Mouse (Mus musculus) left cerebral cortex, adult 2 months (tissue): ENCODE data around the gene Pkib. TPM values are rescaled to one million over a fixed set of nuclear protein-coding genes. Genes with fewer than 3 reads are reported as not detected.

ENCODE experiments used
- DNase-seq, 2 experiments: peaks; one replicate each; pipeline ENCODE4 v3.0.0; 2021 to 2022; ENCODE audit warnings: low spot score in 2 of 2, mixed read lengths in 1 of 2; ENCODE audit errors: extremely low spot score in 1 of 2
- H3K27ac ChIP-seq: fragments of 200-600 bp; 2 replicates; pipeline ENCODE4 v1.8.1; 2022
- H3K4me3 ChIP-seq: fragments of 200-600 bp; 2 replicates; pipeline ENCODE4 v1.8.1; 2022
- CTCF ChIP-seq: fragments of 200-600 bp; IDR thresholded peaks from 2 replicates; pipeline ENCODE4 v1.8.1; 2022; ENCODE audit warnings: antibody characterized with exemption, mild to moderate bottlenecking, moderate library complexity
- intact Hi-C: fragments of 180-260 bp; cut with DNase I; formaldehyde crosslinking; loops from one replicate; pipeline ENCODE4 v1.15.1; 2025
- total RNA-seq, 2 experiments: library from RNA; stranded (reverse); gene quantifications; 2 replicates each; pipeline ENCODE4 v1.2.3; 2021

Pkib gene
- total RNA-seq, 2 experiments from 2014 or later, result 14.4 to 21.6 TPM

DNA sequence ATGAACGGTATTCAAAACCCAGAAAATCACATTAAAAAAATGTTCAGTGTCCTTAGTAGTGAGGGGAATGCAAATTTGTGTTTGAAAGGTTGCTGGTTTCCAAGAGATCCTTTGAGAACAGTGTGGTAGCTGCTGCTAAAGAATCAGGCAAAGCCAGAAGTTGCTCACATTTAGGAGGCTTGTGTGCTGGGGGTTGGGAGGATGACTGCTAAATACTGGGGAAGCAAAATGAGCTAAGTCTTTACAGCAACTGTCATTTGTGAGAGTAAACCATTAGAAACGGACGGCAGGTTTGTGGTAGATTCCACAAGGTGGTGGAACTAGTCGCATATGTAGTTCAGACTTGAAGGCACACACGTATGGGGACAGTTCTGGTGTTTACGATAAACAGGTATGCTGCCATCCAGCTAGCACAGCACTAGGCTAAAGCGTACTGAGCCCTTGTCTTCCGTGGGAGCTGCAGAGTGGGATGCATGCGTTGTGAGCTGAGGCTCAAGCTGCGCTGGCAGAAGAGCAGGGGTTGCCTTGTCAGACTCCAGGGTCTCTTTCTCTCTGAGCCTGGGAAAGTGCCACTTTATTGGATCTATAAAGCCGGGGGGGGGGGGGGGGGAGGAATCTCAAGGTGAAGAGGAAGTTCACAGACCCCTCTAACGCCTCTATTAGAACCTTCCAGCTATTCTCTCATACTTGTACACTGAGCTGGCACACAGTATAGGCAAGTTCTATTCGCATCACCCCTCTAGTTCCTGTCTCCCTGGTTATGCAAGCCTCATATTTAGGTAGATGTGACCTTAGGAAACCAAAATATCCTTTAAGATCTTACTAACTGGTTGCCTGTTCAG lies 151.7 kb downstream of the Pkib start:
- peak overlapping the region; percentile 76 for H3K27ac ChIP-seq
- H3K4me3 ChIP-seq, result no peak overlapping the region
- intact Hi-C loops, result loop anchor here (2.0 to 5.0 kb wide), 2 partner anchors 39 to 44 kb away; no protein-coding TSS in a partner anchor

GRCm38 (mm10) chr10:57784131-57784875 lies 152.5 kb downstream of the Pkib start:
- TF ChIP-seq CTCF, result no peak
- peak overlapping the region; percentile 76 for H3K27ac ChIP-seq
- peak; percentile 57 to 72 for DNase-seq
- intact Hi-C loops, result loop anchor here (2.0 to 5.0 kb wide), 2 partner anchors 40 to 43 kb away; no protein-coding TSS in a partner anchor
- H3K4me3 ChIP-seq, result peak overlapping the region; percentile 39

More for the DNA sequence above, 151.7 kb downstream of the Pkib start:
- TF ChIP-seq CTCF, result no peak
- peak; percentile 14 to 28 for DNase-seq

DNA sequence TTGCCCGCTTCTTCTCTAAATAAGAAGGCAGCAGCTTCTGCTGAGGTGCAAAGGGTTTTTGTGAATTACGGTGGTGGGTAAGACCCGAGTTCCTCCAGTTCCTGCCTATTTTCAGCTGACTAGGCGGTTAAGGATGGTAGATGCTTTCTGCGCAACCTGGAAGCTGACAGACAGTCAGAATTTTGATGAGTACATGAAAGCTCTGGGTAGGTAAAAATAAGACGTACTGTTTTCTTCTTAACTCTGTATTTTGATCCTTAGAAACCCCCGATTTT lies 153.0 kb downstream of the Pkib start, which contains the start of gene Fabp7:
Gene Fabp7, plus strand, starts transcription at position 6 of the 275 bp plus-strand sequence.
- DNase-seq, result no peak
- Histone ChIP-seq H3K27ac (peak within 1 kb of the TSS; percentile 76), H3K4me3 (peak within 1 kb of the TSS; percentile 39)
- intact Hi-C loops, result loop anchor here (2.0 to 5.0 kb wide), 2 partner anchors 40 to 42 kb away; no protein-coding TSS in a partner anchor
- TF ChIP-seq CTCF, result no peak

GRCm38 (mm10) chr10:57785552-57785951 lies 153.8 kb downstream of the Pkib start:
- intact Hi-C loops, result loop anchor here (2.0 kb wide), 1 partner anchor 41 kb away; no protein-coding TSS in a partner anchor
- Histone ChIP-seq H3K4me3 (peak overlapping the region; percentile 39), H3K27ac (peak overlapping the region; percentile 62; the same call in 1 of the 2 replicates)
- no peak for TF ChIP-seq CTCF
- DNase-seq, result no peak

Other genes with a start within 250 kb of the Pkib start
- 10 to 100 TPM; 29.2 to 30.2 TPM for gene Hsf2, start 145.6 kb upstream of the Pkib start, total RNA-seq
- 1,000 to 10,000 TPM in 1 of 2 experiments, 100 to 1,000 TPM in 1; 891 to 1,047 TPM for gene Serinc1, start 99.5 kb upstream of the Pkib start, total RNA-seq
- gene Fabp7, start 152.9 kb downstream of the Pkib start, total RNA-seq, result 10 to 100 TPM; 48.7 to 65.4 TPM
- gene Smpdl3a, start 162.4 kb downstream of the Pkib start, total RNA-seq, result 10 to 100 TPM; 22.0 to 26.4 TPM